Mouse (Mus musculus) ES-Bruce4 (cell line): ENCODE data around the gene Smim22. TPM values are rescaled to one million over a fixed set of nuclear protein-coding genes. Genes with fewer than 3 reads are reported as not detected.

Experiments
- H3K27ac ChIP-seq: 2 replicates; pipeline ENCODE4 v1.5.1; 2012; ENCODE audit warnings: low read length, inconsistent platforms; ENCODE audit not compliant: insufficient read depth
- H3K27me3 ChIP-seq: 2 replicates; pipeline ENCODE4 v1.6.1; 2012; ENCODE audit warnings: mild to moderate bottlenecking, low read length, inconsistent platforms; ENCODE audit not compliant: control insufficient read depth, poor library complexity, insufficient read depth, severe bottlenecking
- H3K36me3 ChIP-seq: 2 replicates; pipeline ENCODE4 v1.6.1; 2012; ENCODE audit warnings: inconsistent platforms, mild to moderate bottlenecking, low read length, moderate library complexity; ENCODE audit not compliant: control insufficient read depth, poor library complexity, insufficient read depth, severe bottlenecking
- H3K4me1 ChIP-seq: one replicate; pipeline ENCODE4 v1.8.1; 2011; ENCODE audit warnings: low read length; ENCODE audit not compliant: control insufficient read depth, insufficient read depth
- H3K4me3 ChIP-seq: 2 replicates; pipeline ENCODE4 v1.5.1; 2011; ENCODE audit warnings: low read depth, mild to moderate bottlenecking, low read length
- H3K9ac ChIP-seq: 2 replicates; pipeline ENCODE4 v1.6.1; 2012; ENCODE audit warnings: low read depth, mild to moderate bottlenecking, inconsistent platforms; ENCODE audit not compliant: poor library complexity, severe bottlenecking
- H3K9me3 ChIP-seq: replicated peaks from 2 replicates; pipeline ENCODE4 v1.6.1; 2012; ENCODE audit warnings: mild to moderate bottlenecking, low read length, inconsistent platforms; ENCODE audit not compliant: control insufficient read depth, poor library complexity, insufficient read depth, severe bottlenecking
- CTCF ChIP-seq: IDR thresholded peaks from one replicate; pipeline ENCODE4 v1.8.1; 2011; ENCODE audit warnings: low read depth, low read length
- EP300 ChIP-seq: IDR thresholded peaks from 2 replicates; pipeline ENCODE4 v1.6.1; 2011; ENCODE audit warnings: low read depth, low read length; ENCODE audit not compliant: insufficient read depth
- POLR2A ChIP-seq: IDR thresholded peaks from one replicate; pipeline ENCODE4 v1.8.1; 2011; ENCODE audit warnings: low read length; ENCODE audit not compliant: insufficient read depth
- polyA plus RNA-seq: library from polyadenylated mRNA; stranded (reverse); fragments of >200 nt; gene quantifications from 2 replicates; pipeline ENCODE4 v1.2.4, GENCODE M21; 2011; ENCODE audit warnings: low read depth; ENCODE audit not compliant: missing spikeins, insufficient read depth, insufficient read length

The Smim22 gene
- polyA plus RNA-seq, 1 experiment = 7.7 TPM

- Histone ChIP-seq H3K27me3 (no peaks in the 10 kb centered on the region), H3K4me1 (no peaks in the 10 kb centered on the region), H3K9me3 (no peaks in the 10 kb centered on the region), H3K4me3 (no peak overlapping the region), H3K36me3 (no peaks in the 10 kb centered on the region), H3K27ac (no peak overlapping the region), H3K9ac (no peak overlapping the region)
- TF ChIP-seq EP300 = no peak
- no peak for TF ChIP-seq POLR2A
- no peak for TF ChIP-seq CTCF
Observed at GRCm38 (mm10) chr16:4965392-4966129, 41.5 kb upstream of the Smim22 start.

DNA sequence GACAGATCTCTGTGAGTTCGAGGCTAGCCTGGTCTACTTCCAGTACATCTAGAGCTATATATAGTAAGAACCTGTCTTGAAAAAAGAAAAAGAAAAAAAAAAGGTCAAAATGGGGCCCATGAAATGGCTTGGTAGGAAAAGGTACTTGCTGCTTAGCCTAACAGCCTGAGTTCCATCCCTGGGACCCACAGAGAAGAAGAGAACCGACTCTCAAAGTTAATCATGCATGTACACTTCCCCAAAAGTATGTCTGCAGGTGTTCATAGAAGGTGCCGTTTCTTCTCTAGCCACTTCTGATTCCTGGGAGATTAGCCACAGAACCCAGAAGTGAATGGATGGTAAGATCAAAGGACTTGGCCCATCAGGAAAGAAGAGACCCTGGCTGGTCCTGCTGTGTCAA is 38.7 kb upstream of the Smim22 start:
- H3K9me3 ChIP-seq = no peaks in the 10 kb centered on the region
- H3K27me3 ChIP-seq = no peaks in the 10 kb centered on the region
- H3K4me3 ChIP-seq = no peak overlapping the region
- H3K9ac ChIP-seq = no peak overlapping the region
- no peak overlapping the region for H3K27ac ChIP-seq
- TF ChIP-seq EP300 (no peak), POLR2A (no peak)
- no peaks in the 10 kb centered on the region for H3K36me3 ChIP-seq
- H3K4me1 ChIP-seq = no peaks in the 10 kb centered on the region

GRCm38 (mm10) chr16:4969055-4969843 is 37.8 kb upstream of the Smim22 start:
- Histone ChIP-seq H3K9ac (no peak overlapping the region), H3K27ac (no peak overlapping the region), H3K27me3 (no peaks in the 10 kb centered on the region), H3K4me3 (no peak overlapping the region), H3K4me1 (no peaks in the 10 kb centered on the region), H3K9me3 (no peaks in the 10 kb centered on the region), H3K36me3 (no peaks in the 10 kb centered on the region)
- TF ChIP-seq EP300 = no peak
- TF ChIP-seq POLR2A = no peak
- no peak for TF ChIP-seq CTCF

GRCm38 (mm10) chr16:4971626-4972025 is 35.5 kb upstream of the Smim22 start:
- Histone ChIP-seq H3K9ac (no peak overlapping the region), H3K4me1 (no peaks in the 10 kb centered on the region), H3K27ac (no peak overlapping the region), H3K4me3 (no peak overlapping the region), H3K9me3 (no peaks in the 10 kb centered on the region), H3K27me3 (no peaks in the 10 kb centered on the region), H3K36me3 (no peaks in the 10 kb centered on the region)
- TF ChIP-seq CTCF (no peak), EP300 (no peak), POLR2A (no peak)

DNA sequence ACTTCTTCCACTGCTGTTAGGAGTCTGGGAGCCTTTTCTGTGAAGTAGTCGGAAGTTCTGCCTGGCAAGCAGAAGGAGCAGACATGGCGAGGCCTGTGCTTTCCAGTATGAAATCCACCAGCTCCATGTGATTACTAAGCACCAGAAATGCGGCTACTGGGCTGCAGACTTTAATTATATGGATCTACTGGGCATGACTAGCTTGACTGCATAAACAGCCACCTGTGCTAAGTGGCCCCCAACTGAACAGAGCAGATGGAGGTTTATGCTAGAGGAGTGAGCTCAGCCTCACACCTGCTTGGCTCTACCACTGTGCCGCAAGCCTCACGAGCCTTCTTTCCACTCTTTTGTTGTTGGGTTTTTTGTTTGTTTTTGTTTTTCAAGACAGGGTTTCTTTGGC is 32.6 kb upstream of the Smim22 start:
- no peaks in the 10 kb centered on the region for H3K9me3 ChIP-seq
- H3K27me3 ChIP-seq = no peaks in the 10 kb centered on the region
- TF ChIP-seq CTCF (no peak), POLR2A (no peak), EP300 (no peak)
- H3K4me1 ChIP-seq = no peaks in the 10 kb centered on the region
- no peak overlapping the region for H3K27ac ChIP-seq
- no peak overlapping the region for H3K4me3 ChIP-seq
- no peaks in the 10 kb centered on the region for H3K36me3 ChIP-seq
- no peak overlapping the region for H3K9ac ChIP-seq

DNA sequence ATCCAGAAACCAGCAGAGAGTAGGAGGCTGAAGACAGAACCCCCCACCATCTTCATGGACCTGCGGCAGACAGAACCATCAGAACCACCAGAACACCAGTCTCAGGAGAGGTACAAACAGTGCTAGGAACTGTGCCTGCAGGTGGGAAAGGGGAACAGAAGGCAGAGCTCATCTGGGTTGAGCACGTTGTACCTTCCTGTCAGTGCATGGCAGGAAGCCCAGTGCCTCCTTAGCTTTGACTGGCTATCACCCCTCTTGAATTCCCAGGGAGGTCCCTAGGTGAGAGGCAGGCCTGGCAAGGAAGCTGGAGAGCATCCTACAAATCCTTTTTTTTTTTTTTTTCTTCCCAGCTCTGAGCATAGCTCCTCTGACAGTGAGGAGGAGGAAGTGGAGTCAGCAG is 30.9 kb upstream of the Smim22 start:
- H3K27me3 ChIP-seq = no peaks in the 10 kb centered on the region
- H3K36me3 ChIP-seq = no peaks in the 10 kb centered on the region
- H3K9me3 ChIP-seq = no peaks in the 10 kb centered on the region
- H3K9ac ChIP-seq = no peak overlapping the region
- no peaks in the 10 kb centered on the region for H3K4me1 ChIP-seq
- TF ChIP-seq CTCF = no peak
- TF ChIP-seq EP300 = no peak
- no peak for TF ChIP-seq POLR2A
- no peak overlapping the region for H3K4me3 ChIP-seq
- H3K27ac ChIP-seq = no peak overlapping the region
